Mouse (Mus musculus): Measurements from ENCODE around the gene Tbcd. TPM values are rescaled to one million over a fixed set of nuclear protein-coding genes. Genes with fewer than 3 reads are reported as not detected.

Gene Tbcd
- polyA plus RNA-seq, 1 experiment from 2014 or later, result 16.6 TPM

DNA sequence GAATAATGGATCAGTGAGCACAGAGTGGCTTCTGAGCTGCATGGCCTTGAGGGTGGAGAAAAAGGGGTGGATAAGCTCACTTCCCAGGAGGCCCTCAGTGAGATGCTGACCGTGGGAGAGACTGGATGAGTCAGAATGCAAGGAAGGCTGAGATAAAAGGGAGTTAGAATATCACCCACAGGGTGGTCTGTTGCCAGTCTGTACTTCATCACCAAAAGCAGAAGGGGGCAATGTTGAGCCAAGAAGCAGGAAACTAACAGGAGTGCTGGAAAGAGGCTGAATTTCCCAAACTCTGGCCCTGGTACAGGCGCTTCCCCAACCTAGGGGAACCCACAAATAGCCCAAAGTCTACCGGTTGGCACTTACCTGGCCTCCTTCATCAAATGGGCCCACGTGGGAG, 178.7 kb downstream of the Tbcd start:
- WGBS, result 72% methylated on average over 4 of the region's 4 CpGs
- ATAC-seq (ENCODE audit: insufficient number of reproducible peaks, insufficient read depth, low FRiP score, low read depth), result no peak
- H3K9me3 ChIP-seq (ENCODE audit: control insufficient read depth, low read length), result no peaks in the 10 kb centered on the region
- no peak overlapping the region for H3K9ac ChIP-seq (ENCODE audit: low read length)
- no peaks in the 10 kb centered on the region for H3K27me3 ChIP-seq (ENCODE audit: control insufficient read depth, insufficient read depth, low read length)
- H3K4me2 ChIP-seq (ENCODE audit: low read length), result no peak overlapping the region
- peaks cover 33% of the 10 kb centered on the region for H3K36me3 ChIP-seq (ENCODE audit: control insufficient read depth, insufficient read depth, low read length)
- no peak overlapping the region for H3K4me3 ChIP-seq (ENCODE audit: control insufficient read depth in 1 of 2, insufficient read depth in 1 of 2, low read depth in 1 of 2, low read length in 2 of 2)
- H3K4me1 ChIP-seq (ENCODE audit: control insufficient read depth in 2 of 2, insufficient read depth in 2 of 2, low read length in 2 of 2), result no peaks in the 10 kb centered on the region
- no peak overlapping the region for H3K27ac ChIP-seq (replicated peaks in 1 of 2; ENCODE audit: control insufficient read depth in 1 of 2, insufficient read depth in 1 of 2, low read depth in 2 of 2, low read length in 2 of 2)

DNA sequence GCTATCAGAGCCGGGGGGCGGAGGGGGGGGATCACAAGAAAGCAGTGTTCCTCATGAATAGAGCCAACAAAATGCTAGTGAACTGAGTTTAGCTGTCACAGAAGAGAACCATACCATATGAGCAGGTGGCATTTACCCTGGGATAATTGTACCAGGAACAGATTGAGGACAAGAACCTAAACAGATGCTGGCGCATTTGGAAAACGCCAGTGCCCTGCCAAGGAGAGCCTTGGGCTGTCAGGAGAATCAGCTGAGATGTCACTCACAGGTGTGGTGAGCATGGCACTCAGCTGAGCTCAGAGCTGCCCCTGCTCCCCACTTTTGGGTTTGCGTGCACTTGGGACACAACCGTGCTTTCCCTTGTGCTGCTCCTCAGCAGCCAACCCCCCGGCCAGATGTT, 179.7 kb downstream of the Tbcd start:
- H3K36me3 ChIP-seq (ENCODE audit: control insufficient read depth, insufficient read depth, low read length), result peaks cover 37% of the 10 kb centered on the region
- H3K4me3 ChIP-seq (ENCODE audit: control insufficient read depth in 1 of 2, insufficient read depth in 1 of 2, low read depth in 1 of 2, low read length in 2 of 2), result no peak overlapping the region
- no peak for ATAC-seq (ENCODE audit: insufficient number of reproducible peaks, insufficient read depth, low FRiP score, low read depth)
- WGBS, result 87% methylated on average over 7 of the region's 7 CpGs
- H3K27me3 ChIP-seq (ENCODE audit: control insufficient read depth, insufficient read depth, low read length), result no peaks in the 10 kb centered on the region
- H3K9ac ChIP-seq (ENCODE audit: low read length), result no peak overlapping the region
- no peaks in the 10 kb centered on the region for H3K4me1 ChIP-seq (ENCODE audit: control insufficient read depth in 2 of 2, insufficient read depth in 2 of 2, low read length in 2 of 2)
- H3K4me2 ChIP-seq (ENCODE audit: low read length), result no peak overlapping the region
- no peak overlapping the region for H3K27ac ChIP-seq (replicated peaks in 1 of 2; ENCODE audit: control insufficient read depth in 1 of 2, insufficient read depth in 1 of 2, low read depth in 2 of 2, low read length in 2 of 2)
- H3K9me3 ChIP-seq (ENCODE audit: control insufficient read depth, low read length), result no peaks in the 10 kb centered on the region

DNA sequence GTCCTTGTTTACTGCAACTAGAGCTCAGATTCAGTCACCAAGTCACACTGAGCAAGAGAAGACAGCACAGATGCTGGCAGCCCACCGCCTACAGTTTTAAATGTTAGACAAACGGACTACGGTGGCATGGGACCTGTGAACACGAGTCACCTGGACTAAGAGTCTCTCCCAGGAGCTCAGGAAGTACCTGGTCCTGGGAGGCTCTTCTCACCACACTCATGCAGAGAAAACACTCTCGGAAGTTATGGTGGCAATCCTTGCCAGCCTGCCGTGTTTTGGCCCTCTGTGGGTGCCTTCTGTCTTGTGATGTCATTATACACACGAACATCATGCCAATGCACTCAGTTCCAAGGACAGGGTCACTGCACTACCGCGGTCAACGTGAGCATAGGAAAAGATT, 184.9 kb downstream of the Tbcd start:
- ATAC-seq (ENCODE audit: insufficient number of reproducible peaks, insufficient read depth, low FRiP score, low read depth), result no peak
- no peaks in the 10 kb centered on the region for H3K9me3 ChIP-seq (ENCODE audit: control insufficient read depth, low read length)
- no peak overlapping the region for H3K9ac ChIP-seq (ENCODE audit: low read length)
- no peak overlapping the region for H3K4me2 ChIP-seq (ENCODE audit: low read length)
- no peak overlapping the region for H3K4me3 ChIP-seq (ENCODE audit: control insufficient read depth in 1 of 2, insufficient read depth in 1 of 2, low read depth in 1 of 2, low read length in 2 of 2)
- whole genome bisulfite sequencing, result 93% methylated on average over 10 of the region's 10 CpGs
- no peak overlapping the region for H3K27ac ChIP-seq (replicated peaks in 1 of 2; ENCODE audit: control insufficient read depth in 1 of 2, insufficient read depth in 1 of 2, low read depth in 2 of 2, low read length in 2 of 2)
- peaks cover 27% of the 10 kb centered on the region for H3K36me3 ChIP-seq (ENCODE audit: control insufficient read depth, insufficient read depth, low read length)
- H3K27me3 ChIP-seq (ENCODE audit: control insufficient read depth, insufficient read depth, low read length), result no peaks in the 10 kb centered on the region
- H3K4me1 ChIP-seq (ENCODE audit: control insufficient read depth in 2 of 2, insufficient read depth in 2 of 2, low read length in 2 of 2), result no peaks in the 10 kb centered on the region

DNA sequence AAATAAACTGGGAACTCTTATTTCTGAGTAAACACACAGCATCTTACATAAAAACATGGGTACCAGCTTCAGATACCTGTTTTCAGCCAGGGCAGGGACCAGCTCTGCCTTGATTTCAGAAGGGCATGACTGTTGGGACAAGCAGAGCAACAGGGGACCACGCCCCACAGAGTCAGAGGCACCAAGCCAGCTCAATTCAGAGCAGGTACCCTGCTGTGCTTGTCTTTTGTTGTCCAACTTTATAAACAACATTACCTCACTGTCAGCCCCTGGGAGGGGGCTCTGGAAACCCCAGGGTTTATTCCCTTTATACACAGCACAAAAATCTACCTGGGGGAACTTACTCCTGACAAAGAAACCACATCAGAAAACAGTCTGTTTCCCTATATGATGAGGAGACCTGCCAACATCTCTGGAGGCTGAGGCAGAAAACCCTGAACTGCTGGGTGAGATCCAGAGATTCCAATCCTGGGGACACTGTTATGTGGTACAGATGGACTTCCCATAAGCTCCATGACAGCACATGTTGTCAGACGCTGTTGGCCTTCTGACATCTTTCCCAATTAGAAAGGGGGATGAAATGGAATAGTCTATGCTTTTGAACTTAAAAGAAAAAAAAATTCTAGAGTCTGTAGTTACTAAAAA, 189.9 kb downstream of the Tbcd start:
- no peak overlapping the region for H3K9ac ChIP-seq (ENCODE audit: low read length)
- no peak overlapping the region for H3K4me2 ChIP-seq (ENCODE audit: low read length)
- no peaks in the 10 kb centered on the region for H3K4me1 ChIP-seq (ENCODE audit: control insufficient read depth in 2 of 2, insufficient read depth in 2 of 2, low read length in 2 of 2)
- no peak for ATAC-seq (ENCODE audit: insufficient number of reproducible peaks, insufficient read depth, low FRiP score, low read depth)
- 89% methylated on average over 2 of the region's 2 CpGs for WGBS
- no peaks in the 10 kb centered on the region for H3K27me3 ChIP-seq (ENCODE audit: control insufficient read depth, insufficient read depth, low read length)
- no peak overlapping the region for H3K4me3 ChIP-seq (ENCODE audit: control insufficient read depth in 1 of 2, insufficient read depth in 1 of 2, low read depth in 1 of 2, low read length in 2 of 2)
- no peaks in the 10 kb centered on the region for H3K9me3 ChIP-seq (ENCODE audit: control insufficient read depth, low read length)
- peaks cover 39% of the 10 kb centered on the region for H3K36me3 ChIP-seq (ENCODE audit: control insufficient read depth, insufficient read depth, low read length)
- H3K27ac ChIP-seq (replicated peaks in 1 of 2; ENCODE audit: control insufficient read depth in 1 of 2, insufficient read depth in 1 of 2, low read depth in 2 of 2, low read length in 2 of 2), result no peak overlapping the region

DNA sequence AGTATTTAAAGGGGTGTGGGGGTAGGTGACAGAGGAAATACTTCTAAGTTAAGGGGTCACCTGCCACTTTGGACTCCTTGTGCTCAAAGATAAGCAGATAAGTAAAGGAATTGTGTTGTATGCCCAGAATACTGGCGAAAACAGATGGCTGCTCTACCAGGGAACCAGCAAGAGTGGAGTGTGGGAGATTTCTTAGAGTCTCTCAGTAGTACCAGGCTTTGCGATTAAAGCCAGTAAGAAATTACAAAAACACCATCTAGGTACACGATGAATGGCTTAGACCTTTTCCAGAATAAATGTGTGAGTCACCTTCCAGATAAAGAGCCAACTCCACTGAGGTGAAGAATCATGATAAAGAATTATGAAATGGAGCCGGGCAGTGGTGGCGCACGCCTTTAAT, 193.6 kb downstream of the Tbcd start:
- Histone ChIP-seq H3K4me3 (ENCODE audit: control insufficient read depth in 1 of 2, insufficient read depth in 1 of 2, low read depth in 1 of 2, low read length in 2 of 2) (no peak overlapping the region), H3K4me1 (ENCODE audit: control insufficient read depth in 2 of 2, insufficient read depth in 2 of 2, low read length in 2 of 2) (peaks cover 0 to 10% of the 10 kb centered on the region in 2 experiments; a peak in 1 of 4 replicates), H3K27ac (replicated peaks in 1 of 2; ENCODE audit: control insufficient read depth in 1 of 2, insufficient read depth in 1 of 2, low read depth in 2 of 2, low read length in 2 of 2) (no peak overlapping the region), H3K36me3 (ENCODE audit: control insufficient read depth, insufficient read depth, low read length) (peaks cover 34% of the 10 kb centered on the region), H3K9ac (ENCODE audit: low read length) (no peak overlapping the region), H3K4me2 (ENCODE audit: low read length) (no peak overlapping the region), H3K27me3 (ENCODE audit: control insufficient read depth, insufficient read depth, low read length) (no peaks in the 10 kb centered on the region), H3K9me3 (ENCODE audit: control insufficient read depth, low read length) (no peaks in the 10 kb centered on the region)
- 81% methylated on average over 6 of the region's 6 CpGs for WGBS
- no peak for ATAC-seq (ENCODE audit: insufficient number of reproducible peaks, insufficient read depth, low FRiP score, low read depth)

DNA sequence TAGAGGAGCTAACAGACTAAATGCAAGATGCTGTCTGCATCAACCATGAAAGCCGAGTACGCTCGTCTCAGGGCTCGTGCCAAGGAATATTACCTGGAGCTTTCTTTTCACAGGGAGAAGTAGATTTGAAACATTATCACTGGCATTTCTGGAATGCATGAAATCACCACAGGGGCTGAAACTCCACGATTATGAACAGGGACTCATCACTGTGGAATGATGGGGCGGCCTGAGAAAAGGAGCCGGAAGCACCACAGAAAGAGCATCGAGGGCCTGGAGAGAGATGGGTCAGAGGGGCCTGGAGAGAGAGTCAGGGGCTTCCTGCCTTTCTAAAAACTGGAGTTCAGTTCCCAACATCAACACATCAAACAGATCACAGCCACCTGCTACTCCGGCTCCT, 195.6 kb downstream of the Tbcd start:
- H3K4me3 ChIP-seq (ENCODE audit: control insufficient read depth in 1 of 2, insufficient read depth in 1 of 2, low read depth in 1 of 2, low read length in 2 of 2), result no peak overlapping the region
- no peak overlapping the region for H3K27ac ChIP-seq (replicated peaks in 1 of 2; ENCODE audit: control insufficient read depth in 1 of 2, insufficient read depth in 1 of 2, low read depth in 2 of 2, low read length in 2 of 2)
- no peak for ATAC-seq (ENCODE audit: insufficient number of reproducible peaks, insufficient read depth, low FRiP score, low read depth)
- peaks cover 32% of the 10 kb centered on the region for H3K36me3 ChIP-seq (ENCODE audit: control insufficient read depth, insufficient read depth, low read length)
- H3K4me2 ChIP-seq (ENCODE audit: low read length), result no peak overlapping the region
- H3K4me1 ChIP-seq (ENCODE audit: control insufficient read depth in 2 of 2, insufficient read depth in 2 of 2, low read length in 2 of 2), result peaks cover 0 to 10% of the 10 kb centered on the region in 2 experiments; a peak in 1 of 4 replicates
- 48% methylated on average over 9 of the region's 9 CpGs for WGBS
- H3K27me3 ChIP-seq (ENCODE audit: control insufficient read depth, insufficient read depth, low read length), result no peaks in the 10 kb centered on the region
- no peaks in the 10 kb centered on the region for H3K9me3 ChIP-seq (ENCODE audit: control insufficient read depth, low read length)
- H3K9ac ChIP-seq (ENCODE audit: low read length), result no peak overlapping the region

DNA sequence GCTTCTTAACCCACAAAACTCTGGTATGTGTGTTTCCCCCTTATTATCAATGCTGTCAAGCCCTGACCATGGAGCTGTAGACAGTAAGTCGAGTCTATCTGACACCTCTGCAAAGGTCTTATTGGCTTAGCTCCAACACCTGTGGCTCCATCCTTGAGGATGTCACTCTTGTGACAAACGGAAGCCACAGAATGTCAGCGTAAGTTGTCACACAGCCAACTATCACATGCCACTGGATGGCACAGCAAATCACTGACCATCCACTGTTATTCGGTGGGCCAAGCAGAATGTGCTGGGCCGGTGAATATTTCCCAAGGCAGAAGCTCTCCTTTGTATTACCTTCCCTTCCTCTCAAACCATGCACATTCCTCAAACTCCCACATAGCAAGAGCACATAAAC, 196.4 kb downstream of the Tbcd start:
- WGBS, result 79% methylated on average over 5 of the region's 5 CpGs
- H3K9ac ChIP-seq (ENCODE audit: low read length), result no peak overlapping the region

DNA sequence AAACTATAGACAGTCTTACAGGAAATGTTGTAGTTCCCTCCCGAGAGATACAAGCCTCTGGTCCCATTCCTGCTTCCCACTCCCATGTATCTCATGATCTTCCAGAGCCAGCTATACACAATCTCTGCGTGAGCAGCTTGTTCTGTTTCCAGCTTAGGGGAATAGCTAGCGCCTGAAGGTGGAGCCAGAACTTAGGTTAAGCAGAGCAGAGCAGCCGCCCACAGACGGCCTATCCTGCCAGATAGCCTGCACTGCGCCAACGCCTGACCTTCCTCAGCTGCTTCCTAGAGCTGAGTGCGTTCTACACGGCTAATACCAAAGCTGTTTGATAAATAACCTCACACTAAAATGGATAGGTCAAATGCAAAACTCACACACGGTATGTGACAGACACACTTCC, 198.2 kb downstream of the Tbcd start:
- 43% methylated on average over 10 of the region's 10 CpGs for WGBS
- Histone ChIP-seq H3K9me3 (ENCODE audit: control insufficient read depth, low read length) (no peaks in the 10 kb centered on the region), H3K27me3 (ENCODE audit: control insufficient read depth, insufficient read depth, low read length) (no peaks in the 10 kb centered on the region), H3K4me2 (ENCODE audit: low read length) (no peak overlapping the region), H3K4me3 (ENCODE audit: control insufficient read depth in 1 of 2, insufficient read depth in 1 of 2, low read depth in 1 of 2, low read length in 2 of 2) (no peak overlapping the region), H3K36me3 (ENCODE audit: control insufficient read depth, insufficient read depth, low read length) (peaks cover 23% of the 10 kb centered on the region; the same call in 1 of the 2 replicates), H3K27ac (replicated peaks in 1 of 2; ENCODE audit: control insufficient read depth in 1 of 2, insufficient read depth in 1 of 2, low read depth in 2 of 2, low read length in 2 of 2) (no peak overlapping the region), H3K4me1 (ENCODE audit: control insufficient read depth in 2 of 2, insufficient read depth in 2 of 2, low read length in 2 of 2) (peaks cover 0 to 10% of the 10 kb centered on the region in 2 experiments; a peak in 1 of 4 replicates), H3K9ac (ENCODE audit: low read length) (no peak overlapping the region)
- no peak for ATAC-seq (ENCODE audit: insufficient number of reproducible peaks, insufficient read depth, low FRiP score, low read depth)

More for the DNA sequence above, 196.4 kb downstream of the Tbcd start:
- ATAC-seq (ENCODE audit: insufficient number of reproducible peaks, insufficient read depth, low FRiP score, low read depth), result no peak
- H3K4me3 ChIP-seq (ENCODE audit: control insufficient read depth in 1 of 2, insufficient read depth in 1 of 2, low read depth in 1 of 2, low read length in 2 of 2), result no peak overlapping the region
- no peak overlapping the region for H3K4me2 ChIP-seq (ENCODE audit: low read length)
- H3K27me3 ChIP-seq (ENCODE audit: control insufficient read depth, insufficient read depth, low read length), result no peaks in the 10 kb centered on the region
- no peak overlapping the region for H3K27ac ChIP-seq (replicated peaks in 1 of 2; ENCODE audit: control insufficient read depth in 1 of 2, insufficient read depth in 1 of 2, low read depth in 2 of 2, low read length in 2 of 2)
- H3K9me3 ChIP-seq (ENCODE audit: control insufficient read depth, low read length), result no peaks in the 10 kb centered on the region
- H3K36me3 ChIP-seq (ENCODE audit: control insufficient read depth, insufficient read depth, low read length), result peaks cover 32% of the 10 kb centered on the region
- H3K4me1 ChIP-seq (ENCODE audit: control insufficient read depth in 2 of 2, insufficient read depth in 2 of 2, low read length in 2 of 2), result peaks cover 0 to 10% of the 10 kb centered on the region in 2 experiments; a peak in 1 of 4 replicates
